Mouse (Mus musculus) lung, postnatal 36 days (tissue): ENCODE data around the gene Fbxo27.

Experiments used
- DNase-seq: peaks from one replicate; pipeline ENCODE4 v3.0.0; 2022; ENCODE audit warnings: mixed read lengths

The Fbxo27 gene

GRCm38 (mm10) chr7:28702601-28703143, 10.0 kb downstream of the Fbxo27 start:
- no peak for DNase-seq

DNA sequence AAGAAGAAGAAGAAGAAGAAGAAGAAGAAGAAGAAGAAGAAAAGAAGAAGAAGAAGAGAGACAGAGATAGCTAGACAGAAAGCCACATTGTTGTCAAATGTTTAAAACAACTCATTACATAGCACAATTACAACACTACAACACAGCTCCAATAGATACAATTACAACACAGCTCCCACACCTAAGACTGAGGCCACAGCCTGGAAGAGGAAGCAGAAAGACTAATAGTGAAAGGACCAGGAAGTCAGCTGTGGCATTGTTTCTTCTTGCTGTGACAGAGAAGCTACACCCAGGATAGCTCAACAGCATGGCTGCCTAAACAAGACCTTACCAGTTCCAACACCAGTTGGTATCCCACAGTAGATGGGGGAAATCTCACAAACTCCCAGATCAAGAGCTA, 16.8 kb downstream of the Fbxo27 start:
- DNase-seq, result peak; percentile 17

GRCm38 (mm10) chr7:28710962-28711361, 18.3 kb downstream of the Fbxo27 start:
- no peak for DNase-seq

DNA sequence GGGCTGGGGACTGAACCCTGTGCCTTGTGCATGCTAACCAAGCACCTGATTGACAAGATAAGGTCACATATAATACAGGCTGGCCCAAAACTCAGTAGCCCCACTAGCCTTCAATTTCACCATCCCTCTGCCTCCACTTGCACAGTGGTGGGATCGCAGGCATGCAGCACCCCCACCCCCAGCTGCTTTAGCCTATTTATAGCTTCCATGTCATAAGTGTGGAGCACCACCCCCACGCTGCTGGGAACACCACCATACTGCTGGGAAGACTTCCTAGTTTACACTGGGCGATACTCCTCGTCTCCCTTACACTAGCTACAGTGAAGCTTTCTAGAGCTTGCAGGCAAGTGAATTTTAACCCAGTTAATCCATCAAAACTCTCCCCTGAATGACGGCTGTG, 22.0 kb downstream of the Fbxo27 start:
- DNase-seq, result no peak

GRCm38 (mm10) chr7:28715598-28715997, 22.9 kb downstream of the Fbxo27 start:
- DNase-seq, result no peak

- DNase-seq, result peak; percentile 72
Observed at GRCm38 (mm10) chr7:28716590-28717281, 24.1 kb downstream of the Fbxo27 start, which contains the start of gene Fbxo17. Gene Fbxo17 (plus strand): TSS chr7:28716804.

- no peak for DNase-seq
Observed at GRCm38 (mm10) chr7:28717726-28718125, 25.1 kb downstream of the Fbxo27 start.

- DNase-seq, result no peak
Observed at GRCm38 (mm10) chr7:28719159-28719558, 26.5 kb downstream of the Fbxo27 start.

- DNase-seq, result no peak
Observed at GRCm38 (mm10) chr7:28719650-28720049, 27.0 kb downstream of the Fbxo27 start.

DNA sequence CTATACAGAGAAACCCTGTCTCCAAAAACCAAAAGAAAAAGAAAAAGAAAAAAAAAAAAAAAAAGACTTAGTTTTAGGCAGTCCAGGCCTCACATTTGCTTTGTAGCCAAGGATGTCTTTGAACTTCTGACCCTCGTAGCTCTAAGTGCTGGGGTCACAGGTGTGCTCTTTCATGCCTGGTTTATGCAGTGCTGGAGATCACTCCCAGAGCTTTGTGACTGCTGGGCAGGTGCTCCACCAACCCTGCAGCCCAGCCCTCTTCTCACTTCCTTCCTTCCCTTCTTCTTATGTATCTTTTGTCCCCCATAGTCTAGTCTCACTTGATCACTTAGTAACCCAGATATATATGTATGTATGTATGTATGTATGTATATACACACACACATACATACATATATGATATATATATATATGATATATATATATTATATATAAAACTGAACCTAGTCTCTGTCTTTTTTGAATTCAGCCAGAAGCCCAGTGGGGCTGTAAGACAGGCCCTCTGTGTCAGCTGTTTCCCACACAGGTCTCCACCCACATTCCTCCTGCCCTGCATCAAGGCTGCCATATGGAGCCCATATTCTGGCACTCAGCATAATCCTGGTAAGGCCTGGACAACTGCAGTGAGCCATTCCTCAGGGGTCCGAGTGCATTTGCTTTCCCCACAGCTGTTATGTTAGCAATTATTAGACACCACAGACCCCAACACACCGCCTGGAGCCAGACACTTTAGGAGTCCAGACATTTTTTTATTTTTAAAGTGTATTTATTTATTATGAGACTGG, 28.3 kb downstream of the Fbxo27 start:
- no peak for DNase-seq

DNA sequence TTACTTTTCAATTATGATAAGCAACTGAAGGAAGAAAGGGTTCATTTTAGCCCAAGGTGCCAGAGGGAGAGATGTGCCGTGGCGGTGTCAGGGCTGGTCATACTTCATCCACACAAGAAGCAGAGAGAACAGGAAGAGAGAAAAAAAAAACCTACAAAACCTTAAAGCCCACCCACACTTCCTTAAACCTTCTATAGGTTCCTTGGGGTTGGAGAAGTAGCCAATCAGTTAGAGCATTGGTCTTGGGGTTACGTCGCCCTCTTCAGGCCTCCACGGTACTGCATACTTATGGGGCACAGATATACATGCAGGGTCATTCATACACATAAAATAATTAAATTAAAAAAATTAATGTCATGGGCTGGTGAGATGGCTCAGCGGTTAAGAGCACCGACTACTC, 29.4 kb downstream of the Fbxo27 start:
- no peak for DNase-seq

- DNase-seq, result no peak
Observed at GRCm38 (mm10) chr7:28724613-28725012, 32.0 kb downstream of the Fbxo27 start.

- DNase-seq, result peak; percentile 77
Observed at GRCm38 (mm10) chr7:28726600-28726999, 34.0 kb downstream of the Fbxo27 start.

DNA sequence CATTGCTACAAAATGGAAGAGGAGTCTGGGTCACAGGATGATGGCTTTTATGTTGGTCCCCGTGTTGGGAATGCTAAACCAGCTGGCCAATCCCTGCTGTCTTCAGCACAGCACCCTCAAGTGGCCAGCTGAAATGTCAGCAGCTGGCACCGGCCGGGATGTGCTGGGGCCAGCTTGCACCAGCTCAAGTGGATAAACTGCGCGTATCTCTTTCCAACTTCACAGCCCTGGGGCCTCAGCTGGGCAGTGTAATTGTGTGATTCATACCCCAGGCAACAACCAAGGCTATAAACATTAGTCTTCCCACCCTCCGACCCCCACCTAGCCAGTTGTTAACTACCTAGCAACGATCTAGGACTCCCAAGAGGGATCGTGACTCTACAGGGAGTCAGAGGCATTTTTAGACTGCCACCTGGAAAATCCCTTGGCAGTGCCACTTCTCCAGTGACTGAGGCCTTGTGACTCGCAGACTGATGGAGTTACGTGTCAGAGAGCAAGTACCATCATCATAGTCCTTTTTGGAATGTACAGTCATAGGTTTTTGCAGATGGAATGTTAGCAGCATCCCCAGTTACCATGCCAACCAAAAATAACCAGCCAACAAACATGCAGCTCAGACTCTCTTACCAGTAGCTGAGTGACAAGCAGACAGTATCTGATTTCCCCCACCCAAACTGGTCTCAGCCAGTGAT, 35.1 kb downstream of the Fbxo27 start:
- DNase-seq, result no peak

DNA sequence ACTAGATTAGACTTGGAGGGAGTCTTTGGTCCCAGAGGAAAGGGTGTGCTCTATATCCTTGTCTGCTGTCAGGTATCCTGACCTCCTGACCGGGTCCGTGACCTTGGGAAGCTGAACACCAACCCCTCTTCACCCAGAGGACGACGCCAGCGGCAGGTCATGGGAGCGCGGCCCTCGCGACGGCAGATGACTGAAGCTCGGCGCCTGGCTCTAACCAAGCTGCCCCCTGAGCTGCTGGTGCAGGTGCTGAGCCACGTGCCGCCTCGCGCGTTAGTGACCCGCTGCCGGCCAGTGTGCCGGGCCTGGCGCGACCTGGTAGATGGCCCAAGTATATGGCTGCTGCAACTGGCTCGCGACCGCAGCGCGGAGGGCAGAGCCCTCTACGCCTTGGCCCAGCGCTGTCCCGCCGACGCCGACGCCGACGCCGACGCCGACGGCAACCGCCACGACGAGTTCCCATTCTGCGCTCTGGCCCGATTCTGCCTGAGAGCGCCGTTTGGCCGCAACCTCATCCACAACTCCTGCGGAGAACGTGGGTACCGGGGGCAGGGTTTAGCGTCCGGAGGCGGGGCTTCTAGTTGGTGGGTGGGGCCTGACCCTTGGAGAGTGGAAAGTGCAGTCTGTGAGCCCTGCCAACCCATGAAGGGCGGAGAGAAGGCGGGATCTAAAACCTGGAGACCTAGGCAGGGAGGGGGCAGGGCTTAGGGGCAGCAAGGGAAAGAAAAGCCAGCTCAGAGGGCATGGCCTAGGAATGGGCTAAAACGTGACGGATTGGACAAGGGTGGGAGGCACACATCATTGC, 39.9 kb downstream of the Fbxo27 start:
- peak; percentile 95 for DNase-seq

- no peak for DNase-seq
Observed at GRCm38 (mm10) chr7:28733211-28733610, 40.6 kb downstream of the Fbxo27 start.

DNA sequence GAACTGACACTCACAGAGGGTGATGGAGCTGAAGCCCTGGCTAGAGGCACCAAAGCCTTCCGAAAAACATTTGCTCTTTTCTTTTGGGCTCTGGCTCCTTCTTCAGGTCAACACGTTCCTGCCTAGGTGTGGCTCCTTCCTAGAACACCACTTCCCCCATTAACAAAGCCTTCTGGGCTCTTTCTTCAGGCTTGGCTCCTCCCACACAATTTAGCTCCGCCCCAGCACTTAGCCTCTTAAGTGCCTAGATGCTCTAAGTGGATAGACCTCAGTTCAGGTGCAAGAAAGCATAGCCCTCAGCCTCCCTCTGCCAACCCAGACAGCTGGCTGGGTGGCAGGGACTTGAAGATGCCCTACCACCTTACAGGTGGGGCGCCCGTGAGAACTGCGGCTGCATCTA, 43.1 kb downstream of the Fbxo27 start:
- DNase-seq, result peak; percentile 54

GRCm38 (mm10) chr7:28739829-28740228, 47.2 kb downstream of the Fbxo27 start:
- no peak for DNase-seq

DNA sequence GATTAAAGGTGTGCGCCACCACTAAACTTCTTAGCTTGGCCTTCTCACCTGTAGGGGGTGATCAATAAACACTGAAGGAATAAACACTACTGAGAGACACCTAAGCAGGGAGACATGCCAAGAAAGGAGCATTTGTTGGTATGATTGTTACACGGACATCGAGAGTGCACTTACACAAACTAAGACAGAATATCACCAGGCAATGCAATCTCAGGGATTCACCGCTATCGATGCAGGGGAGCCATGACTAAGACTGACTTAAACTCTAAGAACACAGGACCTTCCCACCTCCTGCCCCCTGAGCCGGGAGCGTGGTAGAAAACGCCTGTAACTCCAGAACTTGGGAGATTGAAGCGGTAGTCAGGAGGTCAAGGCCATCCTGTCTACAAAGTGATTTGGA, 48.3 kb downstream of the Fbxo27 start:
- no peak for DNase-seq

DNA sequence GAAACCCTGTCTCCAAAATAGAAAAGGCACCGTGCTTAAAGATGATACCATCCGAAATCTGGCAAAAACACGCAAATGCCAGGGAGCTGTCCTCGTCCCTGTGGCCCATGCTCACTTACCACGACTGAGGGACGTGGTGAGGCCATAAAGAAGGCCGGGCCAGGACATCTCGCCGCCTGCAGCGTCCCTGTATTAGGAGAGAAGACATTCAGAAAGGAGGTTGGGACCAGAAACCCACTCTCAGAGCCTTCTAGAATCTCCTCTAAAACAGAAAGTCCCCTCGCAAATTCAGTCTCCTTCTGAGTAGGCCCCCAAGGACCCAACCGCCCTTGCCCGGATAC, 48.7 kb downstream of the Fbxo27 start:
- DNase-seq, result no peak

GRCm38 (mm10) chr7:28741709-28742438, 49.2 kb downstream of the Fbxo27 start, which contains the start of the genes Mrps12 and Sars2:
Gene Mrps12 (minus strand): TSS chr7:28741820.
Gene Sars2 (plus strand): TSS chr7:28741992.
- DNase-seq, result peak; percentile 99
